8 mouse cellular contexts compared by ENCODE assay signal in the genomic region with DNA sequence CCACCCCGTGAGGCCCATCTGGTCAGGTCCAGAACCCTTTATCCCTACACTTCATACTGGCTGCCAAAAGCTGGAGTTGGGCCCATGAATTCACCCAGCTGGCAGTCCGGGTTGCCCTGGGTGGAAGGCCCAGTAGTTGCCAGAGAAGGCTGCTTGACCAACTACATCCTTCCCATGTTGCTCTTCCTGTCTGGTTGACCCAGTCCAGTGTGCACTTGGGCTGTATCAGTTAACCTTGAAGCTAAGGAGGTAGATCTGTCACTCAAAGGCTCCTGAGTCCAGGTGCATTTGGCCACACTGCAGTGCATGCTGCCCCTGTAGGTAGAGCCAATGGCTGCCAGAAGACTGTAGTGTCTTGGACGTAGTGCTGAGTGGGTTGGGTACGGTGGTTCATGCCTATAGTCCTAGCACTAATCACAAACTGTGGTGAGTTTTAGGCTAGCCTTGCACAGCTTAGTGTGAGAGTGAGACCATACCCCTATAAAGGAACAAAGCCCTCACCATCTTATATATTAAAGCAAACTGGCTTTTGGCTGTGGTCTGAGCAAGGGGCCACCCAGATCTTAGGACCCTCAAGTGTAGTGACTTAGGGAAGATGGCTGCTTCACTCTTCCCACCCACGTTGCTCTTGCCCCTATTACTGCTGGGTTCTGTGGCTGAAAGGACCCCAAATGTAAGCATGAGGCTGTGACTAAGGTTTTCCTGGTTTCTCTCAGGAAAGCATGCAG. TPM values are rescaled to one million over a fixed set of nuclear protein-coding genes. Genes with fewer than 3 reads are reported as not detected.
DNase-seq lines count a peak whose midpoint lies in the region; ATAC-seq and TF ChIP-seq lines count a peak whose summit lies in the region.

No protein-coding gene starts in this region.

- no peak for DNase-seq in neural tube, embryonic 11.5 days (ENCODE audit: low spot score)
- DNase-seq in neural tube, embryonic 10.5 days (ENCODE audit: extremely low spot score, low spot score), result no peak
- DNase-seq in heart, postnatal 0 days (ENCODE audit: low spot score), result no peak
- no peak for DNase-seq in embryo, embryonic 11 days
- no peak for DNase-seq in layer of hippocampus, adult 8-10 months (ENCODE audit: low spot score in 2 of 2)

- TF ChIP-seq CTCF in bone marrow macrophage, adult 2 months (IDR thresholded peaks at IDR 0.05; ENCODE audit: low read depth, low read length), result no peak
- TF ChIP-seq CTCF in heart, postnatal 0 days (IDR thresholded peaks at IDR 0.05; ENCODE audit: low read depth), result no peak

- peak overlapping the region; percentile 91 for H3K27ac ChIP-seq in neural tube, embryonic 11.5 days (ENCODE audit: low read depth, low read length)
- H3K27ac ChIP-seq in bone marrow macrophage, adult 2 months (ENCODE audit: insufficient read depth, low read depth, low read length), result peak overlapping the region; percentile 96
- H3K27ac ChIP-seq in heart, postnatal 0 days (ENCODE audit: low read depth), result peak overlapping the region; percentile 92
- peak overlapping the region; percentile 98 for H3K27ac ChIP-seq in limb, embryonic 12.5 days
- peak overlapping the region; percentile 99 for H3K27ac ChIP-seq in stomach, embryonic 15.5 days

- no peak overlapping the region for H3K4me3 ChIP-seq in neural tube, embryonic 11.5 days (ENCODE audit: low read depth, low read length)
- peak overlapping the region; percentile 49 for H3K4me3 ChIP-seq in bone marrow macrophage, adult 2 months (ENCODE audit: insufficient read depth, low read length)
- no peak overlapping the region for H3K4me3 ChIP-seq in heart, postnatal 0 days (ENCODE audit: low read depth, low read length)
- peak overlapping the region; percentile 63 for H3K4me3 ChIP-seq in limb, embryonic 12.5 days (replicated peaks)
- peak overlapping the region; percentile 76 for H3K4me3 ChIP-seq in stomach, embryonic 15.5 days (replicated peaks)

- no peaks in the 10 kb centered on the region for H3K27me3 ChIP-seq in neural tube, embryonic 11.5 days (ENCODE audit: control insufficient read depth, insufficient read depth, low read length)
- no peaks in the 10 kb centered on the region for H3K27me3 ChIP-seq in heart, postnatal 0 days (ENCODE audit: control insufficient read depth, insufficient read depth, low read length)
- no peaks in the 10 kb centered on the region for H3K27me3 ChIP-seq in limb, embryonic 12.5 days
- H3K27me3 ChIP-seq in stomach, embryonic 15.5 days (replicated peaks), result no peaks in the 10 kb centered on the region

- H3K36me3 ChIP-seq in neural tube, embryonic 11.5 days (ENCODE audit: control insufficient read depth, insufficient read depth, low read length), result peaks cover 8% of the 10 kb centered on the region
- peaks cover 16% of the 10 kb centered on the region for H3K36me3 ChIP-seq in heart, postnatal 0 days (replicated peaks; ENCODE audit: control insufficient read depth, insufficient read depth, low read length)
- peaks cover 41% of the 10 kb centered on the region for H3K36me3 ChIP-seq in limb, embryonic 12.5 days
- H3K36me3 ChIP-seq in stomach, embryonic 15.5 days, result peaks cover 15% of the 10 kb centered on the region

- WGBS in neural tube, embryonic 11.5 days, result 81% methylated on average over 5 of the region's 5 CpGs
- 76% methylated on average over 5 of the region's 5 CpGs for WGBS in heart, postnatal 0 days
- WGBS in limb, embryonic 12.5 days, result 69% methylated on average over 5 of the region's 5 CpGs
- 61% methylated on average over 5 of the region's 5 CpGs for WGBS in stomach, embryonic 15.5 days

- TF ChIP-seq EP300 in heart, postnatal 0 days (IDR thresholded peaks at IDR 0.05; ENCODE audit: low read depth), result no peak

- peaks cover 18% of the 10 kb centered on the region for H3K4me1 ChIP-seq in neural tube, embryonic 11.5 days (ENCODE audit: control insufficient read depth, insufficient read depth, low read length)
- H3K4me1 ChIP-seq in bone marrow macrophage, adult 2 months (ENCODE audit: control insufficient read depth, insufficient read depth, low read length), result peaks cover 18% of the 10 kb centered on the region
- H3K4me1 ChIP-seq in heart, postnatal 0 days (ENCODE audit: control insufficient read depth, insufficient read depth), result peaks cover 21% of the 10 kb centered on the region
- H3K4me1 ChIP-seq in limb, embryonic 12.5 days (replicated peaks), result peaks cover 23% of the 10 kb centered on the region
- H3K4me1 ChIP-seq in stomach, embryonic 15.5 days, result peaks cover 20% of the 10 kb centered on the region

- peak overlapping the region; percentile 81 for H3K9ac ChIP-seq in neural tube, embryonic 11.5 days (ENCODE audit: low read length)
- no peak overlapping the region for H3K9ac ChIP-seq in heart, postnatal 0 days (replicated peaks; ENCODE audit: low read depth, low read length)
- peak overlapping the region; percentile 68 for H3K9ac ChIP-seq in limb, embryonic 12.5 days (replicated peaks)
- H3K9ac ChIP-seq in stomach, embryonic 15.5 days, result 0 out of 2 replicates have a peak overlapping the region, but pooled peaks have one; percentile 6

- no peaks in the 10 kb centered on the region for H3K9me3 ChIP-seq in neural tube, embryonic 11.5 days (ENCODE audit: control insufficient read depth, low read length)
- no peaks in the 10 kb centered on the region for H3K9me3 ChIP-seq in heart, postnatal 0 days (replicated peaks; ENCODE audit: control insufficient read depth, low read length)
- no peaks in the 10 kb centered on the region for H3K9me3 ChIP-seq in limb, embryonic 12.5 days
- H3K9me3 ChIP-seq in stomach, embryonic 15.5 days, result no peaks in the 10 kb centered on the region

- no peak for ATAC-seq in neural tube, embryonic 11.5 days (ENCODE audit: insufficient read depth, low FRiP score, low TSS enrichment)
- no peak for ATAC-seq in heart, postnatal 0 days (ENCODE audit: insufficient read depth, low read depth)
- ATAC-seq in limb, embryonic 12.5 days (ENCODE audit: insufficient number of reproducible peaks, insufficient read depth, low FRiP score, low TSS enrichment, low read depth), result no peak
- ATAC-seq in stomach, embryonic 15.5 days (ENCODE audit: insufficient read depth, low FRiP score, low read depth), result no peak

- no peak for TF ChIP-seq POLR2A in bone marrow macrophage, adult 2 months (IDR thresholded peaks at IDR 0.05; ENCODE audit: borderline replicate concordance, low read depth, low read length)

- peak overlapping the region; percentile 86 for H3K4me2 ChIP-seq in neural tube, embryonic 11.5 days (ENCODE audit: low read depth)
- H3K4me2 ChIP-seq in heart, postnatal 0 days (ENCODE audit: low read depth, low read length), result peak overlapping the region; percentile 86; the same call in 1 of the 2 replicates
- H3K4me2 ChIP-seq in limb, embryonic 12.5 days, result peak overlapping the region; percentile 81
- peak overlapping the region; percentile 95 for H3K4me2 ChIP-seq in stomach, embryonic 15.5 days

RNA-seq across cellular contexts. Expression of gene Zfp36l2, which starts 1.5 kb away (rescaled TPM):
- 14.0 and 15.5 TPM in 2 replicates for polyA plus RNA-seq in neural tube, embryonic 11.5 days (2014; fragmentation: Nextera tagmentation; extraction: Ambion mirVana)
- polyA plus RNA-seq in bone marrow macrophage, adult 2 months (2012; ENCODE audit: insufficient read depth, insufficient read length, missing spikeins), result 317 and 318 TPM in 2 replicates
- 14.0 and 15.0 TPM in 2 replicates for total RNA-seq in heart, postnatal 0 days (2014; rRNA removed; ENCODE audit: low replicate concordance)
- polyA plus RNA-seq in heart, postnatal 0 days (2015; fragmentation: Nextera tagmentation; extraction: Ambion mirVana), result 4.5 and 4.7 TPM in 2 replicates
- polyA plus RNA-seq in limb, embryonic 12.5 days (2016; fragmentation: Nextera tagmentation; extraction: Ambion mirVana), result 27.9 and 32.7 TPM in 2 replicates
- polyA plus RNA-seq in stomach, embryonic 15.5 days (2015; fragmentation: Nextera tagmentation; extraction: Ambion mirVana), result 24.6 and 25.7 TPM in 2 replicates
- total RNA-seq in layer of hippocampus, adult 8-10 months (2022), result 10 to 100 TPM; 23.9 to 30.9 (median 29.5) TPM

Comparison
In these comparisons a context has a peak if more than half of its experiments do, and no peak if none do; other contexts are left out.
1. H3K4me3 ChIP-seq: peak in bone marrow macrophage, adult 2 months (single experiment), limb, embryonic 12.5 days (single experiment) and stomach, embryonic 15.5 days (single experiment); none in neural tube, embryonic 11.5 days (single experiment) and heart, postnatal 0 days (single experiment).
2. Peak in every context shown above with its lines, with median percentiles within 50 percentile points of each other: H3K27ac ChIP-seq and H3K4me2 ChIP-seq.